Mouse (Mus musculus): Measurements from ENCODE around the gene Olfr403. TPM values are rescaled to one million over a fixed set of nuclear protein-coding genes. Genes with fewer than 3 reads are reported as not detected.

Gene Olfr403
- not detected for polyA plus RNA-seq (2014; fragmentation: Illumina TruSeq; extraction: RNeasy Lipid Tissue Mini Kit (QIAGEN cat#74804); ENCODE audit: low read depth, low replicate concordance)

GRCm38 (mm10) chr11:74185949-74186348, at the start of gene Olfr403:
Olfr403 (plus strand) TSS chr11:74186249.

DNA sequence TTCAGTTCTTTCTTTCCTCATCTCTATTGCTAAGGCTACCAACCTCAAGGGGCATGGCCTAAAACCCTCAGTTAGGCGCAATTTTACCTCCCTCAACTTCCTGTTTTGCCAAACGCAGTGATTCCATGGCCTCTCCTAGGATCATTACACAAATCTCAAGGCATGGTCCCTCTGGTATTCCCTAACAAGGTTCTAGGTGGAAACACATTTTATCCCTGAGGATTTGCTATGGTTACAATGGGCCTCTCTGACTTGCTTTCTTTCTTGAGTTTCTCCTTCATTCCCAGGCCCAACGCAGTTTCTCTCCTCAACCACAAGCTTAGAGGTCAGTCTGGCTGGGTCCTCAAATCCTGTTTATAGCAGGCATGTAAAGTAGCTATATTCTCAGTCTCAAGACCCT, 32.8 kb upstream of the Olfr403 start, which contains the start of gene Olfr402:
Gene Olfr402 (plus strand): TSS at position 301 of the 400 bp plus-strand sequence.

GRCm38 (mm10) chr11:74211279-74211678, 25.2 kb downstream of the Olfr403 start, which contains the start of gene Olfr43:
Olfr43 (minus strand) TSS chr11:74211379.

Other genes with a start within 250 kb of the Olfr403 start
- not detected for gene Olfr23, start 249.6 kb upstream of the Olfr403 start, polyA plus RNA-seq (2014; fragmentation: Illumina TruSeq; extraction: RNeasy Lipid Tissue Mini Kit (QIAGEN cat#74804); ENCODE audit: low read depth, low replicate concordance)
- not detected for gene Olfr397, start 225.4 kb upstream of the Olfr403 start, polyA plus RNA-seq (2014; fragmentation: Illumina TruSeq; extraction: RNeasy Lipid Tissue Mini Kit (QIAGEN cat#74804); ENCODE audit: low read depth, low replicate concordance)
- gene Olfr398, start 195.8 kb upstream of the Olfr403 start, polyA plus RNA-seq (2014; fragmentation: Illumina TruSeq; extraction: RNeasy Lipid Tissue Mini Kit (QIAGEN cat#74804); ENCODE audit: low read depth, low replicate concordance), result not detected
- gene Olfr139, start 129.7 kb upstream of the Olfr403 start, polyA plus RNA-seq (2014; fragmentation: Illumina TruSeq; extraction: RNeasy Lipid Tissue Mini Kit (QIAGEN cat#74804); ENCODE audit: low read depth, low replicate concordance), result not detected
- gene Olfr399, start 129.6 kb upstream of the Olfr403 start, polyA plus RNA-seq (2014; fragmentation: Illumina TruSeq; extraction: RNeasy Lipid Tissue Mini Kit (QIAGEN cat#74804); ENCODE audit: low read depth, low replicate concordance), result not detected
- gene Zfp616, start 116.3 kb upstream of the Olfr403 start, polyA plus RNA-seq (2014; fragmentation: Illumina TruSeq; extraction: RNeasy Lipid Tissue Mini Kit (QIAGEN cat#74804); ENCODE audit: low read depth, low replicate concordance), result not detected
- gene Olfr401, start 72.5 kb upstream of the Olfr403 start, polyA plus RNA-seq (2014; fragmentation: Illumina TruSeq; extraction: RNeasy Lipid Tissue Mini Kit (QIAGEN cat#74804); ENCODE audit: low read depth, low replicate concordance), result not detected
- not detected for gene Olfr402, start 32.7 kb upstream of the Olfr403 start, polyA plus RNA-seq (2014; fragmentation: Illumina TruSeq; extraction: RNeasy Lipid Tissue Mini Kit (QIAGEN cat#74804); ENCODE audit: low read depth, low replicate concordance)
- not detected for gene Olfr43, start 25.1 kb downstream of the Olfr403 start, polyA plus RNA-seq (2014; fragmentation: Illumina TruSeq; extraction: RNeasy Lipid Tissue Mini Kit (QIAGEN cat#74804); ENCODE audit: low read depth, low replicate concordance)
- not detected for gene Olfr406, start 73.6 kb downstream of the Olfr403 start, polyA plus RNA-seq (2014; fragmentation: Illumina TruSeq; extraction: RNeasy Lipid Tissue Mini Kit (QIAGEN cat#74804); ENCODE audit: low read depth, low replicate concordance)
- gene Olfr59, start 97.5 kb downstream of the Olfr403 start, polyA plus RNA-seq (2014; fragmentation: Illumina TruSeq; extraction: RNeasy Lipid Tissue Mini Kit (QIAGEN cat#74804); ENCODE audit: low read depth, low replicate concordance), result not detected
- not detected for gene Olfr410, start 151.8 kb downstream of the Olfr403 start, polyA plus RNA-seq (2014; fragmentation: Illumina TruSeq; extraction: RNeasy Lipid Tissue Mini Kit (QIAGEN cat#74804); ENCODE audit: low read depth, low replicate concordance)
- gene Olfr411, start 166.4 kb downstream of the Olfr403 start, polyA plus RNA-seq (2014; fragmentation: Illumina TruSeq; extraction: RNeasy Lipid Tissue Mini Kit (QIAGEN cat#74804); ENCODE audit: low read depth, low replicate concordance), result 0.69 TPM
- gene Olfr412, start 175.8 kb downstream of the Olfr403 start, polyA plus RNA-seq (2014; fragmentation: Illumina TruSeq; extraction: RNeasy Lipid Tissue Mini Kit (QIAGEN cat#74804); ENCODE audit: low read depth, low replicate concordance), result not detected